Mouse (Mus musculus): ENCODE results near the gene Mrpl30. TPM values are rescaled to one million over a fixed set of nuclear protein-coding genes. Genes with fewer than 3 reads are reported as not detected.

The Mrpl30 gene
- polyA plus RNA-seq, 1 experiment from 2014 or later, result 231 TPM

DNA sequence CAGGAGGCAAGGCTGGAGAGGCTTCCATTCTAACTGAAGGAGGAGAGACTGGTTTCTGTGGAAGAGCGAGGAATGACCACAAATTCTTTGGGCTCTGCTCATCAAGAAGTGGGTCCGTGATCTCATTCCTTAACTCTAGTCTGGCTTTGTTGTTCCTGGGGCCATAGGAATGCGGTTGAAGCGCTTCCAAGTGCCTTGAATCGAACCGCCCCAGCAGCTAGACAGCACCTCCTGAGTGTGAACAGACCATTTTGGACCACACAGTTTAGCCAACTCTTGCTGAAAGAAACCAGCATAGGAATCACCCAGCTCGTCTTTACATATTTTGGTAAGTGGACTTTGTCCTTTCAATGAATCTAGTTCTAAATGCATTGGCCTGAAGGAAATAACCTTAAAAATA, 18.6 kb upstream of the Mrpl30 start, which contains the start of gene Lipt1:
Gene Lipt1 (plus strand): TSS at position 35 of the 400 bp plus-strand sequence.
- Histone ChIP-seq H3K9ac (peak within 1 kb of the TSS; percentile 70), H3K4me3 (replicated peaks) (peak within 1 kb of the TSS; percentile 65), H3K27ac (peak within 1 kb of the TSS; percentile 78), H3K4me2 (peak within 1 kb of the TSS; percentile 82), H3K36me3 (peaks cover 20% of the 10 kb centered on the region), H3K27me3 (no peaks in the 10 kb centered on the region), H3K4me1 (replicated peaks) (peaks cover 40% of the 10 kb centered on the region), H3K9me3 (replicated peaks) (peaks cover 7% of the 10 kb centered on the region; the same call in 1 of the 2 replicates)
- DNase-seq (no peak), ATAC-seq (ENCODE audit: low read depth) (peak; percentile 51)
- 13% methylated on average over 7 of the region's 7 CpGs for WGBS (ENCODE audit: insufficient replicate concordance)

DNA sequence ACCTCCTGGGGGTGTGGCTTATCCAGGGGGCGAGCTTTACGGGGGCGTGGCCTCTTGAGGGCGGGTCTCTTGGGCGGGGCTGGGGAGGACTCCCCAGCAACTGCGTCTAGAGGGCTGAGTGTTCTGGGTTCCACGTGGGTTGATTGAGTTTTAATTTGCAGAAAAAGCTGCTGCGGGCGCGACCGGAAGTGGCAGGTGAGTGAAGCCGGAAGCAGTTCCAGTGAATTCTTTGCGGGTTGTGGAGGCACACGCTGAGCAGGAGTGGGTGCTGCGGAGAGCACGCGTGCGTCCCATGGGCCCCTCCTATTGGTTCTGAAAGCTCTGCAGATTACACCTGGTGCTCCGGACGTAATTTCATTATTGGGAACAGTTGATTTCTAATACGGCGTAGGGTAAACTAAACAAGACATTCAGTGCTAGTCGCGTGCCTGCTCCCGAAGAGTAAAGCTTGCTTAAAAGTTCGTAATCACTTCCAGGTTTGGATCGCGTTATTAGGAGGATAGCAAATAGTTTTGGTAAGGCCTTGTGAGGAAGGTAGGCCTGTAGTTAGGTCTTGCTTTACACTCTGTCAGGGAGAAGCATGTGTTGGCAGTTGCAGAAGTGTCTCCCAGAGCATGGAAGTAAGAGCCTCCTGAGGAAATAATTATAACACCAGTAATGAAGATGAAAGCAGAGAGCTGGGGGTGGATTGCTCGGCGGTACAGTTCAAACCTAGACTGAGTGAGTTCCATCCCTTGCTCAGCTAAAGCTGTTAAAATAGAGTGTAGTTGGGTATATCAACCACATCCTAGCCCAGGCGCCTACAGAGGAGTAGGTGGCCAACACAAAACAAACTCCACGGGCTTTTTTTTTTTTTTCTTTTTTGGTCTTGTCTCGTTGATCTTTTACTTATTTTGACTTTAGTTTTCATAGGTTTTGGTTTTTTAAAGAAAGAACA, 17.9 kb upstream of the Mrpl30 start:
- DNase-seq (peak; percentile 73), ATAC-seq (ENCODE audit: low read depth) (peak; percentile 85)
- Histone ChIP-seq H3K27me3 (no peaks in the 10 kb centered on the region), H3K4me1 (replicated peaks) (peaks cover 40% of the 10 kb centered on the region), H3K36me3 (peaks cover 27% of the 10 kb centered on the region), H3K4me2 (peak overlapping the region; percentile 82), H3K9me3 (replicated peaks) (peaks cover 7% of the 10 kb centered on the region; the same call in 1 of the 2 replicates), H3K27ac (peak overlapping the region; percentile 78), H3K9ac (peak overlapping the region; percentile 70), H3K4me3 (replicated peaks) (peak overlapping the region; percentile 65)
- WGBS (ENCODE audit: insufficient replicate concordance), result 3% methylated on average over 33 of the region's 33 CpGs

DNA sequence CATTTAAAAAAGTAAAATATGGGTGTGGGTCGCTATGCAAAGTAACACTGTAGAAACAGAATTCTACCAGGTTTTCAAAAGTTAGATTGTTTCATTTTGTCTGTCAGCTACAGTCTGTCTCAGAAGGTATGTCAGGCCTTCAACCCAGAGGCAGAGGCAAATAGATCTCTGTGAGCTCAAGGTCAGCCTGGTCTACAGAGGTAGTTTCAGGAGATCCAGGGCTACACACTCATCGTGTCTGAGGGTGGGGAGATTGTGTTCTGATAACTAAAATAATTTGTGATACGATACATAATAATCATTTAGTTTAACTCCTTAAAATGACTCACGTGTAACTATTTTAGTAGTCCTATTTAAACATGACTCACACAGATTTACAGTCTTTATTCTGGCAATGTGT, 17.1 kb upstream of the Mrpl30 start:
- 60% methylated on average over 4 of the region's 4 CpGs for WGBS (ENCODE audit: insufficient replicate concordance)
- ATAC-seq (ENCODE audit: low read depth) (no peak), DNase-seq (no peak)
- Histone ChIP-seq H3K4me1 (replicated peaks) (peaks cover 40% of the 10 kb centered on the region), H3K4me2 (peak overlapping the region; percentile 82), H3K9me3 (replicated peaks) (peaks cover 7% of the 10 kb centered on the region; the same call in 1 of the 2 replicates), H3K4me3 (replicated peaks) (peak overlapping the region; percentile 65), H3K9ac (peak overlapping the region; percentile 70), H3K27ac (peak overlapping the region; percentile 78; the same call in 1 of the 2 replicates), H3K36me3 (peaks cover 34% of the 10 kb centered on the region), H3K27me3 (no peaks in the 10 kb centered on the region)

DNA sequence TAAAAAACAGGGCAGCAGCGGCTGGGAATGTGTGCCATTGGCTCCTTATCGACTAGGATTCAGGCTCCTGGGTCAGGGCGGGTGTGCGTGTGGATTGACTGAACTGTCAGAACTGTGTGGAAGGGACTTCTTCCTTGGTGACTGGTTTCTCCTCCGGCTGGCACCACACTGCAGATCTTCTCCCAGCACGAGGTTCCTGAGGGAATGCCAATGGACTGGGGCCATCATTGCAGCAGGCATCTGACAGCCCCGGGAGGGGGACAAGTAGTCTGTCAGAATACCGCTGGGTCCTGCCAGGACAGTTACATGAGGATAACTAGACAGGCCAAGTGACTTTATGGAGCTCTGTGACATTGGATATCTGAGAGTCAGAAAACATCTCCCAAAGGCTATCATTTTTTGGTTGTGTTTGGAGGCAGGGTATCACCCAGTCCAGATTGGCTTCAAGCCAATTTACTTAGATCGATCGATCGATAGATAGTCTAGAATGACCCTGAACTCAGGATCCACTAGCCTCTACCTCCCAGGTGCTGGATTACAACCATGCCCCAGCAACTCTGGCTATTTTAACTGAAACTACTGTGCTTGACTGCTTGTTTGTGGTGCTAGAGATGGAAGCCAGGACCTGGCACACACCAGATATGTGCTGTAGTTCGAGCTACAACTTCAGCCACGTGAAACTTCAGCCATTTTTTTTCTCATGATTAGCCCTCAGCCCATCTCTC, 12.4 kb upstream of the Mrpl30 start:
- no peaks in the 10 kb centered on the region for H3K27me3 ChIP-seq
- no peak overlapping the region for H3K4me3 ChIP-seq (replicated peaks)
- H3K36me3 ChIP-seq, result peaks cover 72% of the 10 kb centered on the region
- DNase-seq (no peak), ATAC-seq (ENCODE audit: low read depth) (no peak)
- H3K4me1 ChIP-seq (replicated peaks), result peaks cover 7% of the 10 kb centered on the region
- 86% methylated on average over 13 of the region's 13 CpGs for WGBS (ENCODE audit: insufficient replicate concordance)
- H3K9me3 ChIP-seq (replicated peaks), result peaks cover 7% of the 10 kb centered on the region; the same call in 1 of the 2 replicates
- no peak overlapping the region for H3K9ac ChIP-seq
- H3K27ac ChIP-seq, result no peak overlapping the region
- H3K4me2 ChIP-seq, result no peak overlapping the region

- Histone ChIP-seq H3K4me3 (replicated peaks) (no peak overlapping the region), H3K9ac (no peak overlapping the region), H3K27ac (no peak overlapping the region), H3K9me3 (replicated peaks) (no peaks in the 10 kb centered on the region), H3K27me3 (no peaks in the 10 kb centered on the region), H3K4me2 (no peak overlapping the region), H3K36me3 (peaks cover 58% of the 10 kb centered on the region), H3K4me1 (replicated peaks) (peaks cover 41% of the 10 kb centered on the region)
- 69% methylated on average over 4 of the region's 4 CpGs for WGBS (ENCODE audit: insufficient replicate concordance)
- DNase-seq (no peak), ATAC-seq (ENCODE audit: low read depth) (no peak)
These were observed 6.9 kb upstream of the Mrpl30 start for GRCm38 (mm10) chr1:37883411-37883810.

GRCm38 (mm10) chr1:37884451-37884850, 5.8 kb upstream of the Mrpl30 start:
- Histone ChIP-seq H3K4me3 (replicated peaks) (no peak overlapping the region), H3K9me3 (replicated peaks) (no peaks in the 10 kb centered on the region), H3K36me3 (peaks cover 47% of the 10 kb centered on the region), H3K27me3 (no peaks in the 10 kb centered on the region), H3K27ac (no peak overlapping the region), H3K9ac (no peak overlapping the region), H3K4me1 (replicated peaks) (peaks cover 51% of the 10 kb centered on the region), H3K4me2 (no peak overlapping the region)
- 51% methylated on average over 4 of the region's 4 CpGs for WGBS (ENCODE audit: insufficient replicate concordance)
- ATAC-seq (ENCODE audit: low read depth), result peak; percentile 55; the same call in 1 of the 2 replicates
- peak; percentile 65 for DNase-seq

- H3K4me2 ChIP-seq, result peak overlapping the region; percentile 84
- H3K4me1 ChIP-seq (replicated peaks), result peaks cover 58% of the 10 kb centered on the region
- H3K9me3 ChIP-seq (replicated peaks), result no peaks in the 10 kb centered on the region
- no peak for ATAC-seq (ENCODE audit: low read depth)
- peak overlapping the region; percentile 79 for H3K27ac ChIP-seq
- WGBS (ENCODE audit: insufficient replicate concordance), result 73% methylated on average over 7 of the region's 7 CpGs
- peak overlapping the region; percentile 77 for H3K9ac ChIP-seq
- H3K36me3 ChIP-seq, result peaks cover 25% of the 10 kb centered on the region
- DNase-seq, result peak; percentile 14
- peak overlapping the region; percentile 74 for H3K4me3 ChIP-seq (replicated peaks)
- H3K27me3 ChIP-seq, result no peaks in the 10 kb centered on the region
These were observed 1.1 kb upstream of the Mrpl30 start for GRCm38 (mm10) chr1:37889206-37889605.

DNA sequence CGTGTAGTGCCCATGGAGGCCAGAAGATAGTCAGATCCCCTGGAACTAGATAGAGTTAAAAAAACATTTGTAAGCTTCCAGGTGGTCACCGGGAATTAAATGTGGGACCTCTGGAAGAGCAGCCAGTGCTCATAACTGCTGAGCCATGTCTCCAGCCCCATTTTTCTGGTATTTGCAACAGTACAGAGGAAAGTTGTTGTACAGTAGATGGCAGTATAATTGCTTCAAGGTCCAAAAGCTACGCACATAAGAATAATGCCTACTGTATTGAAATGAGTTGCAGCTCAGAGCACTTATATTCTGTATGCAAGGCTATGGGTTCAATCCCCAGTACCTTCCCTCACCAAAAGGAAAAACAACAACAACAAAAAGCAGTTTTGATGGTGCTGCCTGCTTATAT, 1.1 kb downstream of the Mrpl30 start:
- Histone ChIP-seq H3K9ac (peak overlapping the region; percentile 77), H3K4me1 (replicated peaks) (peaks cover 45% of the 10 kb centered on the region), H3K27ac (no peak overlapping the region), H3K27me3 (no peaks in the 10 kb centered on the region), H3K36me3 (peaks cover 38% of the 10 kb centered on the region), H3K4me3 (replicated peaks) (peak overlapping the region; percentile 74), H3K4me2 (peak overlapping the region; percentile 84), H3K9me3 (replicated peaks) (no peaks in the 10 kb centered on the region)
- DNase-seq, result no peak
- ATAC-seq (ENCODE audit: low read depth), result no peak
- WGBS (ENCODE audit: insufficient replicate concordance), result 43% methylated on average over 3 of the region's 3 CpGs

GRCm38 (mm10) chr1:37894606-37895005, 4.3 kb downstream of the Mrpl30 start:
- Histone ChIP-seq H3K27me3 (no peaks in the 10 kb centered on the region), H3K4me3 (replicated peaks) (no peak overlapping the region), H3K36me3 (peaks cover 66% of the 10 kb centered on the region), H3K9me3 (replicated peaks) (no peaks in the 10 kb centered on the region), H3K27ac (no peak overlapping the region), H3K4me2 (no peak overlapping the region), H3K9ac (no peak overlapping the region), H3K4me1 (replicated peaks) (peaks cover 16% of the 10 kb centered on the region)
- ATAC-seq (ENCODE audit: low read depth), result no peak
- DNase-seq, result no peak

- H3K27me3 ChIP-seq, result no peaks in the 10 kb centered on the region
- no peak overlapping the region for H3K9ac ChIP-seq
- H3K4me1 ChIP-seq (replicated peaks), result no peaks in the 10 kb centered on the region
- DNase-seq, result no peak
- no peak for ATAC-seq (ENCODE audit: low read depth)
- no peak overlapping the region for H3K4me3 ChIP-seq (replicated peaks)
- no peak overlapping the region for H3K4me2 ChIP-seq
- H3K27ac ChIP-seq, result no peak overlapping the region
- no peaks in the 10 kb centered on the region for H3K9me3 ChIP-seq (replicated peaks)
- 66% methylated on average over 4 of the region's 4 CpGs for WGBS (ENCODE audit: insufficient replicate concordance)
- peaks cover 49% of the 10 kb centered on the region for H3K36me3 ChIP-seq
These were observed 9.5 kb downstream of the Mrpl30 start for GRCm38 (mm10) chr1:37899816-37900215.

DNA sequence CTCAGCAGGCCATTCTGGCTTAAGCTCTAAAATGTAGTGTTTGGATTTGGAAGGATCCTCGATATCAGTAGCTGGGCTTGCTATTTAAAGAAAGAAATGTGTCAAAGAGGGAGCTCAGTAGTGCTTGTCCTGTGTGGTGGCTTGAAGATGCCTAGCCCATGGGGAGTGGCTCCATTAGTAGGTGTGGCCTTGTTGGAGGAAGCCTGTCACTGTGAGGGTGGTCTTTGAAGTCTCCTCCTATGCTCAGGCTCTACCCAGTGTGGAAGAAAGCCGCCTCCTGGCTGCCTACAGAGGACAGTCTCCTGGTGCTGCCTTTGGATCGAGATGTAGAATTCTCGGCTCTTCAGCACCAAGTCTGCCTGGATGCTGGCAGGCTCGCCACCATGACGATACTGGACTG, 10.0 kb downstream of the Mrpl30 start:
- Histone ChIP-seq H3K9me3 (replicated peaks) (no peaks in the 10 kb centered on the region), H3K4me1 (replicated peaks) (no peaks in the 10 kb centered on the region), H3K4me2 (no peak overlapping the region), H3K36me3 (peaks cover 45% of the 10 kb centered on the region), H3K9ac (no peak overlapping the region), H3K4me3 (replicated peaks) (no peak overlapping the region), H3K27ac (no peak overlapping the region), H3K27me3 (no peaks in the 10 kb centered on the region)
- WGBS (ENCODE audit: insufficient replicate concordance), result 69% methylated on average over 6 of the region's 6 CpGs
- ATAC-seq (ENCODE audit: low read depth) (no peak), DNase-seq (no peak)
